Mouse (Mus musculus) stomach, postnatal 0 days (tissue): ENCODE results near the gene Gm28308.

Experiments used
- CTCF ChIP-seq: IDR thresholded peaks from 2 replicates; pipeline ENCODE4 v1.5.1; 2016; ENCODE audit warnings: antibody characterized with exemption, low read depth, mild to moderate bottlenecking, moderate library complexity
- EP300 ChIP-seq: optimal IDR thresholded peaks from 2 replicates; pipeline ENCODE3; 2016; ENCODE audit warnings: antibody characterized with exemption

- TF ChIP-seq CTCF (no peak), EP300 (no peak)
Measured at GRCm38 (mm10) chr6:52138576-52138975, 74.6 kb downstream of the Gm28308 start.
